Mouse (Mus musculus): ENCODE measurements around the gene Plekha5.

The Plekha5 gene

DNA sequence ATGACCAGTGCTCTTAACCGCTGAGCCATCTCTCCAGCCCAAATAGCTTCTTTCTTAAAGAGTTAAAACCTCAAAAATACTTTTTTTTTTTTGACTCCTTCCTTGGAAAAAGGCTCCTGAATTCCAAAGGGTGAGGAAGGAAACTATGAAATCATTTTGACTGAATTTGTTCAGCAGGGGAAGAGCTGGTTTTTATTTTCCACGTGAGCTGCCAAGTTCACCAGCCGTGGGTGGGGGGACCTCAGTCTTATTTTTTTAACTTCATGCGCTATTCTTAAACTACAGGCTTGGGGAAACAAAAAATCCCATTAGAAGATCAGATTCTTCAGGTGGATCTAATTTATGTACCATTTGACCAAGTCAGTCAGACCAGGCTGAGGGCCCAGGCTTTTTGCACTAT, 187.4 kb downstream of the Plekha5 start:
- no peak for DNase-seq (ENCODE audit: low spot score in 2 of 2)

GRCm38 (mm10) chr6:140611893-140612473, 188.1 kb downstream of the Plekha5 start:
- no peak for DNase-seq (ENCODE audit: low spot score in 2 of 2)

DNA sequence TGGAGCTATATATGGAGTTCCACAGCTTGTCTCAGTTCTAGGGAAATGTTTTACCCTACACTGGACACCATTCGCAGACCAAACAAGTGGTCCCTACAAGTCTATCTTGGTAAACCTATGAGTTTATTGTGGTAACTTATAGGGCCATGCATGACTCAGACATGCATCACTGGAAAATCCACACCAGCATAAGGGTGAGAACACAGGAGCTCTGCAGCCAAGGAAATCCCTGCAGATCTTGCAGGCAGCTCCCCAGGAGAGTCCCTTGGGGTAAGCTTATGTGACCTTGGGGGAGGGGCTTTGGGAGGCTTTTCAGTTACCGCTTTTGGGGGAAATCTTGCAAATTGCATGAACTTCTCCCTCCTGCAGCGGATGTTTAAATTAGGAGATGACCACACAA, 190.0 kb downstream of the Plekha5 start:
- DNase-seq (ENCODE audit: low spot score in 2 of 2) = no peak

- no peak for DNase-seq (ENCODE audit: low spot score in 2 of 2)
Observed at GRCm38 (mm10) chr6:140614711-140615110, 190.9 kb downstream of the Plekha5 start.

DNA sequence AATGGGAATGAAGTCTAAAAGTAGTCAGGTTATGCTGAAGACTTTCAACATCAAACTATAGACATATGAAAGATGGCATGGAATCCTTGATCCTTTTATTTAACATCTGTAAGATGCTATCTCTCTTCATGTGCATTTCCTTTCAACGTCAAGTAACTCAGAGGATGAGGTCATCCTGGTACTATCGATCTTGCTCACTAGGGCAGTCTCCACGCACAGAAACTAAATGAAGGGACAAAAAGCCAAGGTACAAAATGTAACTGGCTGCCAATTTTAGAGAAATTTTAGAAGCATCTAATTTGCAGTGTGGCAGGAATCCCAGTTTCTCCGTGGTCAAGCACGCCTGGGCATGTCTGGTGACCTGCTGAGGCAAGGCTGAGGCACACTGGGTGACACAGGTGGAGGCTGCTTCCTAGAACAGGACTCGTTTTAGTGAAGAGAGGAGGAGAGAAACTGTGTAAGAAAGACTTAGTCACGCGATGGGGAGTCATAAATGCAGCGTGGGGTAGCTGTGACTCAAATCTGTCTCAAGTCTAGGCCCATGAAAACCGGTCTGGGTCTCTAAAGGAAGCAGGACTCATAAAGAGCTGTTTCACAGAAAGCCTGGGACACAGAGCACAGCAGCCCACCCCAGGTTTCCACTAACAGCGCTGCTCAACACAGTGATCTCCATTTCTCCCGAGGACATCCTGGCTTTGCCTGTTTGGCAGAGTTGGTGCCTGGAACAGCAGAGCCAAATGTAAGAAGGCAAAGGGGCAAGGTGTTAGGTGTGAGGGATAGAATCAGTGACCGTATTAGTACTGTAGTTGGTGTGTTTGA, 196.9 kb downstream of the Plekha5 start:
- DNase-seq (ENCODE audit: low spot score in 2 of 2) = no peak

DNA sequence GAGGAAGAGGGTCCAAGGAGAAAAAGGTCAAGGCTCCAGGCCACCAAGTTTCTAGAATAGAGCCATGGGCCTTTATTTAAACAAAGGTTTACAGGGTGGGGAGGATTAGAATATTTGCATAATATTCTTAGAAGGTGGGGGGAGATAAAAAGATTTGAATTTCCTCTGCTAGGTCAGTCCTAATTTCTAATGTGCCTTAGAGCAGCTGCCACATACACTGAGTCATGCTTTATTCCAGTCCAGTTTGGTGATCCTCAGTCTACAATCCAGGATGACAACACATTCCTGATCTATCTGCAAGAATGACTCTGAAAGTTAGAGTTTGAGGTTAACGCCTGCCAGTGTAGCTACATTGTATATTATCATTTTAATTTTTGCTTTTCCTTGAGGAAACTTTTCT, 197.8 kb downstream of the Plekha5 start:
- no peak for DNase-seq (ENCODE audit: low spot score in 2 of 2)

DNA sequence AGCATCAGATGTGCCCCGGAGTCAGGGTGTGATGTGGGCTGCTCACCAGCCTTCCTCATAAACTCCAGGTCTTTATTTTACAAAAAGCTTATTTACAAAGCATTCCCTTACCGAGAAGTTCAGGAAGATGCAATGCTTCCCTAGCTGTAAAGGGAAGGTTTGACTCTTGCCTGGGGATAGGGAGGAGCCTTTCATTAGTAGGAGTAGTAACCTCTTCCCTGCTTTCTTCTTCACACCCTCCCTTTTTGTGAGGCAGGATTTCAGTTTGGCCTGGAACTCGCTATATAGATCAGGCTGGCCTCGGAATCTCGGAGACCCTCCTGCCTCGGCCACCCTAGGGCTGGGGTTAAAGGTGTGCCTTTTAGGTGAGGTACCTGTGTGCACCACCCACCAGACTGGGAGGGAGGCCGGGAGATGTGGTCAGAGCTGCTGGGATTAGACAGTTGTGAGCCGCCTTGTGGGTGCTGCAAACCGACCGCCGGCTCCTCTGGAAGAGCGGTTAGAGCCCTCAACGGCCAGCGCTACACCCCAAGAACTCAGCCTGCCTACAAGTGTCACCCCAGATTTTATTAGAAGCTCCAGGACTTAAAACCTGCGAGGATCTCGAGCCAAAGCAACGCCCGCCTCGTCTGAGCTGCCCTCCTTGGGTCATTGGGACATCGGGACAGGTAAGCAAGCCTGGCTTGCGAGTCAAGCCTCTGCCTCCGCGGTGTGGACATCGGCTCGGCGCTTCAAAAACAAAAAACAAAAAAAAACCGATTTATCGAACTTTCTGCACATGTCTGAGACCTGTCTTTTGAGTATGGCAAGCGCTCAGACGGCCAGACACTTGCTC, 198.8 kb downstream of the Plekha5 start, which contains the start of gene Aebp2:
Gene Aebp2, plus strand, starts transcription at position 273 of the 835 bp plus-strand sequence.
- peak; percentile 24 to 41 for DNase-seq (ENCODE audit: low spot score in 2 of 2)

DNA sequence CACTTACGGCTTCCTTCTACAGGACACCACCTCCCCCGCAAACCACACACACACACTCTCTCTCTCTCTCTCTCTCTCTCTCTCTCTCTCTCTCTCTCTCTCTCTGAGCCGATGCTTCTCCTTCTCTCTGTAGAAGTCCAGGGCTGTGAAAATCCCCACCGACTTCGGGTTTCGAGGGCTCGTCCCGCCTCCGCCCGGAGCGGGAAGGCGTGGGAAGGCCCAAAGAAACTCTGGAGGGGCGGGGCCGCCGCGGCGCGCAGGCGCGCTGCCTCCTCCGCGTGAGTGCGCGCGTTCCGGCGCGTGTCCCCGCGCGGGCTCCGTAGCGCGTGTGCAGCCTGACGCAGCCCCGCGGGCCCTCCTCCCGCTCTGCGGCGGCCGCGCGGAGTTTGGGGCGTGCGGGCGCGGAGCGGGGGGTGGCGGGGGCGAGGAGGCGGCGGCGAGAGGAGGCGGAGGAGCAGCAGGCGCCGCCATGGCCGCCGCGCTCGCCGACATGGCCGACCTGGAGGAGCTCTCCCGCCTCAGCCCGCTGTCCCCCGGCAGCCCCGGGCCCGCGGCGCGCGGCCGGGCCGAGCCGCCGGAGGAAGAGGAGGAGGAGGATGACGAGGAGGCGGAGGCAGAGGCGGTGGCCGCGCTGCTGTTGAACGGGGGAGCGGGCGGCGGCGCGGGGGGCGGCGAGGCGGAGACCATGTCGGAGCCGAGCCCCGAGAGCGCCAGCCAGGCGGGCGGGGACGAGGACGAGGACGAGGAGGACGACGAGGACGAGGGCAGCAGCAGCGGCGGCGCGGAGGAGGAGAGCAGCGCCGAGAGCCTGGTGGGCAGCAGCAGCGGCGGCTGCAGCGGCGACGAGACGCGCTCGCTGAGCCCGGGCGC, 199.6 kb downstream of the Plekha5 start:
- peak; percentile 90 to 93 for DNase-seq (ENCODE audit: low spot score in 2 of 2)

- peak; percentile 40 for DNase-seq (ENCODE audit: low spot score in 2 of 2)
Observed at GRCm38 (mm10) chr6:140624096-140625051, 200.5 kb downstream of the Plekha5 start.

DNA sequence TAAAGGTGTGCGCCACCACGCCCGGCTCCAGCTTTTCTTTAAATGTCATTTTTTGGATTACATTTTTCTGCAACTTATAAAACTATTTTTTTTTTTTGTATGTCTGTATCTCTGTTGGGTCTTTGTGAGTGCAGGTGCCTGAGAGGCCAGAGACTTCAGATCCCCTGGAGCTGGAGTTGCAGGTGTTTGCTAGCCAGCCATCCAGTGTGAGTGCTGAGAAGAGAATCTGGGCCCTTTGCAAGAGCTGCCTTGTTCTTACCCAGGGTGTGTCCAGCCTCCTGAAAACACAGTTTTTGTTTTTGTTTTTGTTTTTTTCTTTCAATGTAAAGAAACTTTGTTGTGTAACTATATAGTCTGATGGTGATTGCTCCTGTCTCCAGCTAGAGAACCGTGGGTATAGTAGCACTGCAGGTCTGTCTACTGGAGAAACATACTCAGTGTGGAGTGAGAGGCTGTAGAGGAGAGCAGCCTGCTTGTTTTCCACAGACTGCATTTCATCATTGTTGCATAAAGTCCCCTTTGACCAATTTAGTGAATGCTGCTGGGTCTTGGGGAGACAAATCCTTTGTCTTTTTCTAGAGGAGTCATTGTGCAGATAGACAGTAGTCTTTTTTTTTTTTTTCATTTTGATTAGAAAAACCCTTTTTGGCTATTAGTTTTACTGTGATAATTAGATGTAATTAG, 205.5 kb downstream of the Plekha5 start:
- no peak for DNase-seq (ENCODE audit: low spot score in 2 of 2)

DNA sequence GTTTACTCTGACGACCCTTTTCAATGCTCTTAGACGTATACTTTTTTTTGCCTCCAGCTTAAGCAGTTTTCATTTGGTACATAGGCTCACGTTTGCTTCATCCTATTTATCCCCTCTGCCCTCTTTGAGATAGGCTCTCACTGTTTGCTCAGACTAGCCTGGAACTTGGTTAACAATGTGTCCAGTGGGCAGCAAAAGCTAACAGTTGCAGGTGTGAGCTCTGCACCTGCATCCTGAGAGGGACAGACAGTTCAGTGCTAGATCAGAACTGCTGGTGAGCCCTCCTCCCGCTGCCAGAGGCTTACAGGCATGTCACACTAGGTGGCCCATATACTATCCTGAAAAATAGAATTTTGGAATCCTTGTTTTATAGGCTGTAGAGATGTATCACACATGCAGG, 206.5 kb downstream of the Plekha5 start:
- DNase-seq (ENCODE audit: low spot score in 2 of 2) = no peak

DNA sequence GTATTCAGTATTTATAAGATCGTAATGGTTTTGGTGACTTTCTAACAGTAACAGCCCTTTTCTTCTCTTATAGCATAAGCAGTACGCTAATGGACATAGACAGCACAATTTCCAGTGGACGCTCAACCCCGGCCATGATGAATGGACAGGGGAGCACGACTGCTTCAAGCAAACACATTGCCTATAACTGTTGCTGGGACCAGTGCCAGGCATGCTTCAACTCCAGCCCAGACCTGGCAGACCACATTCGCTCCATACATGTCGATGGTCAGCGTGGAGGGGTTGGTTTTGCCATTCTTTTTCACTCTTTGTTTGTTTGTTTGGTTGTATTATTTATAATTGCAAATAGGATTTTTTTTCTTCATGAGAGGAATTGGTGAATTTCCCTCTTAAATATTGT, 209.8 kb downstream of the Plekha5 start:
- no peak for DNase-seq (ENCODE audit: low spot score in 2 of 2)

DNA sequence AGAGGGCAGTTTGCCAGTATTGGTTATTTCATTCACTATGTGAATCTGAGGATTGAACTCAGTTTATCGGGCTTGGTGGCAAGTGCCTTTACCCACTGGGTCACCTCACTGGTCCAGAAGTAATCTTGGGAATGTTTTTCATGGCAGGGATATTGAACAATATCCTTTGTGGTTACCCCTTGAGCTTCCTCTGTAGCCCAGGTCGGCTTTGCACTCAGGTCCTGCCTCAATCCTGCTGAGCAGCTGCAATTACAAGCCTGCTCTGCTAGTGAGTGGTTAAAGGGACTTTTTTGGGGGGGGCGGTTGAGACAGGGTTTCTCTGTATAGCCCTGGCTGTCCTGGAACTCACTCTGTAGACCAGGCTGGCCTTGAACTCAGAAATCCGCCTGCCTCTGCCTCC, 212.4 kb downstream of the Plekha5 start:
- DNase-seq (ENCODE audit: low spot score in 2 of 2) = no peak

GRCm38 (mm10) chr6:140642010-140642409, 218.2 kb downstream of the Plekha5 start:
- no peak for DNase-seq (ENCODE audit: low spot score in 2 of 2)

DNA sequence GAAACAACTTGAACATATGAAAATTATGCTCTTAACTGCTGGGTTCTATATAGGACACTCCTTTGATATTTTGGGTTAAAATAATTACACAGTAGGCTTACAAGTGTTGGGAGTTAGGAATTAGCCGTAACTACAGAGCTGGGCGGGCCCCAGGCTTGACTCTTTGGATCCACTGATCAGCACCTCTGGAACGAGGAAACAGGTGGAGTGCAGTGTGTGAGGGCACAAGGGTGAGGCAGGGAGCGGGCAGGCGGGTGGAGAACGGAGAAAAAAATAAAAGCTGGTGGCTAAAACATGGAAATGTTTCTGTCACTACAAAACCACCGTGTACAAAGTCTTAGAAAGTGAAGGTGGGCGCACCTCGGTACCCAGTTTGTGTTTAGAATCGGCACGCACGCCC, 218.8 kb downstream of the Plekha5 start:
- DNase-seq (ENCODE audit: low spot score in 2 of 2) = no peak

DNA sequence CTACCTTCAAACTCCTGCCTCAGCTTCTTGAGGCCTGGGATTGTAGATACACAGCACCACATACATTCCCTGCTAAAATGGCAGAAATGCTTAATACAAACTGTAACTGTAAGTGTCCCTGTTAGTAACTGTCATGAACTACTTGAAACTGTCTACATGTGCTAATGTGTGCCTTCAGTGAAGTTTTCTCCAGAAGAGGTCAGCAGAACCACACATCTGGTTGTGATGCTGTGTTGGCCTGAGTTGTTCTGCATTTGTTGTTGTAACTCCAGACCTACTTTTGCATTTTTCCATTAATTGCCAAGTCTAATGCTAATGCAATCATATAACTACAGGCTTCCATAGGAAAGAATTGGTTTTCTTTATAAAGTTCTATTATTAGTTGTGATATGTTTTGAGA, 222.1 kb downstream of the Plekha5 start:
- DNase-seq (ENCODE audit: low spot score in 2 of 2) = no peak

Measured in frontal cortex, postnatal 10 days (tissue).